Mouse (Mus musculus) forebrain, embryonic 16.5 days (tissue): ENCODE data around the gene Commd7. TPM values are rescaled to one million over a fixed set of nuclear protein-coding genes. Genes with fewer than 3 reads are reported as not detected.
"Not testable (repeated sequence)": the region's sequence is repeated elsewhere in the genome, so short reads cannot be mapped to it uniquely, and the experiment has no call there.

Experiments used
- ATAC-seq: fragments of 200-750 bp; cut with Nextera tagmentation; 2 replicates; pipeline ENCODE4 v1.8.0; 2017; ENCODE audit warnings: mild to moderate bottlenecking, moderate library complexity
- H3K27ac ChIP-seq: fragments of 300-500 bp; sonication (generic); 2 replicates; pipeline ENCODE4 v1.5.1; 2014; ENCODE audit warnings: low read length, control low read depth
- H3K27me3 ChIP-seq: fragments of 300-500 bp; sonication (generic); replicated peaks from 2 replicates; pipeline ENCODE4 v1.6.1; 2014; ENCODE audit warnings: low read length; ENCODE audit not compliant: control insufficient read depth, insufficient read depth
- H3K36me3 ChIP-seq: fragments of 300-500 bp; sonication (generic); 2 replicates; pipeline ENCODE4 v1.6.1; 2014; ENCODE audit not compliant: control insufficient read depth, insufficient read depth
- H3K4me1 ChIP-seq: fragments of 300-500 bp; sonication (generic); replicated peaks from 2 replicates; pipeline ENCODE4 v1.6.1; 2014; ENCODE audit warnings: low read length; ENCODE audit not compliant: control insufficient read depth, insufficient read depth
- H3K4me2 ChIP-seq: fragments of 300-500 bp; sonication (generic); 2 replicates; pipeline ENCODE4 v1.6.1; 2014; ENCODE audit warnings: mild to moderate bottlenecking, low read length, control low read depth
- H3K4me3 ChIP-seq: fragments of 300-500 bp; sonication (generic); replicated peaks from 2 replicates; pipeline ENCODE4 v1.5.1; 2014; ENCODE audit warnings: mild to moderate bottlenecking, low read length, control low read depth
- H3K9ac ChIP-seq: fragments of 300-500 bp; sonication (generic); replicated peaks from 2 replicates; pipeline ENCODE4 v1.6.1; 2014; ENCODE audit warnings: low read depth, low read length, control low read depth
- H3K9me3 ChIP-seq: fragments of 300-500 bp; sonication (generic); 2 replicates; pipeline ENCODE4 v1.6.1; 2016; ENCODE audit warnings: low read length; ENCODE audit not compliant: control insufficient read depth
- WGBS: fragments of 180-500 bp; shearing (Covaris S2); extraction: QIAGEN DNeasy Blood & Tissue Kit; methylation state at CpG from one replicate; pipeline ENCODE4 v1.1.7; 2014; 5-methylcytosine and 5-hydroxymethylcytosine counted together
- polyA plus RNA-seq: library from polyadenylated mRNA; unstranded; fragments of >200 nt; fragmentation: Nextera tagmentation; extraction: Ambion mirVana; gene quantifications from 2 replicates; pipeline ENCODE4 v1.2.1, GENCODE M21; 2015

The Commd7 gene
- polyA plus RNA-seq, 1 experiment from 2014 or later = 108 TPM

DNA sequence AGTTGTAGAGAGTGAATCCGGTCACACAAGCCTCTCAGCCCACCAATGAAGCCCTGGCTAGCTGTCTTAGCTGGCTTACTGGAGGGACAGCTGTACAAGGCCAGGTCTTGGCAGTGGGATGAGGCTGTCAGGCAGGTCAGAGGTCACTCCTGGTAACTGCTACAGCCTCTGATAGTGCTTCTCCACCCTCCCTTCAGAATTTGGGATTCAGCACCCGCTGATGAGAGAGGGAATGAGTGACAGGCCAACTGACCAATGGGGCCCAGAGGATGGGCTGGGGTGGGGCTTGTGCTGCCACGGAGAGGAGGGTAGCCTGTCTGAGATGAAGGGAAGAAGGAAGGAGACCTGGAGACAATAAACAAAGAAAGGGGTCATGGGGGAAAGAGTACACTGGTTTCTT lies 28.0 kb upstream of the Commd7 start:
- 57% methylated on average over 3 of the region's 3 CpGs for WGBS
- Histone ChIP-seq H3K4me3 (no peak overlapping the region), H3K27ac (no peak overlapping the region), H3K4me2 (no peak overlapping the region), H3K9ac (no peak overlapping the region), H3K36me3 (no peaks in the 10 kb centered on the region), H3K4me1 (no peaks in the 10 kb centered on the region), H3K9me3 (no peaks in the 10 kb centered on the region), H3K27me3 (no peaks in the 10 kb centered on the region)
- no peak for ATAC-seq

DNA sequence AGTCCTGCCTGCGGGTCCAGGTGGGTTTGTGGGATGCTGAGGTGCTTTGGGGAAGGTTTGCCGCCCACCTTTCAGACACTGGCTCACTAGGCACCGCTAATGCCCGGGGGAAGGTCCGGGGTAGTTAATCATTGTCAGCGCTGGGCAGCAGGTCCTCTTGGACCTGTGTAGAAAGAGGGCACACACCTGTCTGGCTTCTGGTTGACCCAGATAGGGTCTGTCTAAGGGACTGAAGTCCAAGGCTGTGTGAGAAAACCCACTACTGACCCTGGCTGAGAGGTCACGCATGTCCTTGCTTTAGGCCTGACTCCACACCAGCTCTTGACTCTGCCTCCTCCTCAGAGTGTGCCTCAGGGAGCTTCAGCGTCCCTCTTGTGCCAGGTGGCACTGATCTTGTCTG lies 25.1 kb upstream of the Commd7 start:
- not testable (repeated sequence) for H3K4me2 ChIP-seq, H3K27me3 ChIP-seq, H3K27ac ChIP-seq, H3K9ac ChIP-seq, H3K4me1 ChIP-seq, ATAC-seq, H3K9me3 ChIP-seq, H3K4me3 ChIP-seq, H3K36me3 ChIP-seq
- 90% methylated on average over 6 of the region's 8 CpGs for WGBS

DNA sequence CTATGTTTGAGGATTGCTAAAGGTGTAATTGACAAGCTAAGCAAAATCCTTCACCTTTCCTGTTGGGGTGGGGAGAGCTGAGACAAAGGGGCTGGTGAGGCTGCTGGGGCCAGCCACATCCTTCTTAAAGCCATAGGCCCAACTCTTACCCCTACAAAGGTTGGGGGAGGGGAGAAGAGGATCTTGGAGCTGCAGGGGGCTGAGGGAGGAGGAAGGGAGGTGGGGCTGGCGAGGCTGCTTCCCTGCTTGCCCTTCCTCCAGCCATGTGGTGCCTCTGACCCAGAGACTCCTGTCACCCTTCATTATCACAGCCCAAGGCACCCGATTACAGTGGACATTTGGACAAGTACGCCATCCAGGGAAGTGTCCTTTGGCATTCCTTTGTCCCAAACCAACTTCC lies 19.1 kb upstream of the Commd7 start:
- Histone ChIP-seq H3K9me3 (no peaks in the 10 kb centered on the region), H3K27me3 (no peaks in the 10 kb centered on the region), H3K4me3 (no peak overlapping the region), H3K4me2 (no peak overlapping the region), H3K9ac (no peak overlapping the region), H3K27ac (no peak overlapping the region), H3K4me1 (peaks cover 12% of the 10 kb centered on the region), H3K36me3 (no peaks in the 10 kb centered on the region)
- ATAC-seq = no peak
- WGBS = 43% methylated on average over 3 of the region's 3 CpGs

DNA sequence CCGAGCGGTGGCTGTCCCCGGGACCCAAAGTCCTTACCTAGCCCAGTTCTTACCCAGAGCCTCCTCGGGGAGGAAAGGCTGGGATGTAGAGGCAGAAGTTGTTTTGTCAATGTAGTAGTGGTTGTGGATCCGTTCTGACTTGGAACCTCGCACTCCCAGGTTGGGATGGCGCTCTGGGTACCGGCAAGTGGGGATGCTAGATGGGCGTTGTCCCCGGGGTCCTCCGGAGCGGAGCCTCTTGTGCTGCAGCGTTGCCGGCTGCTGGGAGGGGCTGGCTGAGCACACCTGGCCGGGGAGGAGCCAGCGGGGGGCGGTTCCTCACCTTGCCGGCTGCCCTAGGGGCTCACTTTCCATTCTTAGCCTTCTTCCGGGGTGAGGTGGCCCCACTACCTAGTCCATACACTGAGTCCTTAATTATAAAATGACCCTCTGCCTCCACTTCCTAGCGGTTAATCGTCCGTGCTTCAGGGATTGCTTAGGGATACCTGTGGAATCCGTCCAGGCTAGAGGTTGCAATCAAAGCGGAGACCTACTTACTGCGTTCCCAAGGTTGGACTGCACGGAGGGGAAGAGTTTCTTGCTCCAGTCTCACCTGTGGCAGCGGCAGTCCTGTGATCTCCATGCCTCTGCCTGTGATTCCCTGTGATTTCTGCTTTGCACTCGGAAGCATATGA lies 17.6 kb upstream of the Commd7 start:
- Histone ChIP-seq H3K4me3 (peak overlapping the region; percentile 60), H3K4me1 (peaks cover 12% of the 10 kb centered on the region), H3K36me3 (no peaks in the 10 kb centered on the region), H3K4me2 (peak overlapping the region; percentile 73), H3K9me3 (no peaks in the 10 kb centered on the region), H3K27me3 (no peaks in the 10 kb centered on the region), H3K9ac (peak overlapping the region; percentile 72), H3K27ac (no peak overlapping the region)
- ATAC-seq = 0 out of 2 replicates have a peak, but pooled peaks have one; percentile 9
- WGBS = 2% methylated on average over 28 of the region's 28 CpGs

DNA sequence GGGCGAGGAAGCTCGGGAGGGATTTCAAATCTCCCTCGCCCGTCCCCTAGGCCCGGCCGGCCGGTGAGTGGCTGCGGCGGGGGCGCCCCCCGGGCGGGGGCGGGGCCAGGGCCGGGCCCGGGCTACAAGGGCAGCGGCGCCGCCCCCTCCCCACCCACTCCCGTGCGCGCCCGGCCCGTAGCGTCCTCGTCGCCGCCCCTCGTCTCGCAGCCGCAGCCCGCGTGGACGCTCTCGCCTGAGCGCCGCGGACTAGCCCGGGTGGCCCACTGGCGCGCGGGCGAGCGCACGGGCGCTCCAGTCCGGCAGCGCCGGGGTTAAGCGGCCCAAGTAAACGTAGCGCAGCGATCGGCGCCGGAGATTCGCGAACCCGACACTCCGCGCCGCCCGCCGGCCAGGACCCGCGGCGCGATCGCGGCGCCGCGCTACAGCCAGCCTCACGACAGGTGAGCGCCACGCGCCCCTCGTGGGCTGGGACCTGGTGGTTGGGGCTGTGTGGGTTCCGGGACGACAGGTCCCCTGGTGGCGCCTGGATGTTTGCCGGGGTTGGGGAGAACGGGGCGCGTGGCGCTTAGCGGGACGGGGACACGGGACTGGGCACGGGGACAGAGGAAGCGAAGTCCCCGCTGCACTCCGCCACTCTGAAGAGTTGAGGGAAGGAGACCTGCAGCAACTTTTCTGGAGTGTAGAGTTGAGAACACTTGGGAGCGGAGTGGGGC lies 16.9 kb upstream of the Commd7 start, which contains the start of gene Dnmt3b:
TSS of gene Dnmt3b (plus strand) at position 153 of the 716 bp plus-strand sequence.
- no peaks in the 10 kb centered on the region for H3K27me3 ChIP-seq
- peak within 1 kb of the TSS; percentile 60 for H3K4me3 ChIP-seq
- ATAC-seq = peak; percentile 92
- H3K4me2 ChIP-seq = peak within 1 kb of the TSS; percentile 73
- under 1% methylated on average over 75 of the region's 93 CpGs for WGBS
- peaks cover 12% of the 10 kb centered on the region for H3K4me1 ChIP-seq
- H3K36me3 ChIP-seq = no peaks in the 10 kb centered on the region
- H3K9ac ChIP-seq = peak within 1 kb of the TSS; percentile 72
- no peaks in the 10 kb centered on the region for H3K9me3 ChIP-seq
- H3K27ac ChIP-seq = no peak within 1 kb of the TSS

DNA sequence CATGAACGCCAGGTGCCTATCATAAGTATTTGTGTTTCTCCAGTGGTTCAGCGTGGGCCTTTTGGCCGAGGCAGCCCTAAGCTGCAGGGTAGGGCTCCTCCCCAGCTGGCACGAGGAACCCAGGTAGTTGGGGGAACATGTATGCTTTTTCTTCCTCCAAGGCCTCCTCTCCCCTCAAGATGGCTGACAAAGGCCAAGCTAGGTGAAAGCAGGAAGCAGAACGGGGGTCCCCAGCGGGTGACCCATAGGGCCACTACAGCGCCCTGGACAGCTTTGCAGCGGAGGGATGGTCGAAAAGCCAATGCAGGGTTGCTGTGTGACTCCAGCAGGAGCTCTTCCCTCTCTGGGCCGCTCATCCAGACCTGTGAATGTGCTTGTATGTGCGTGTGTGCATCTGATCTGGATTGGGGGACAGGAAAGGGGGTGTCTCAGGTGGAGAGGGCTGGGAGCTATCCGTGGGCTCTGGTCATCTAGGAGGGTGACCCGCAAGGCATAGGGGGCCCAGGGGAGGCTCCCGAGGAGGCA lies 16.3 kb upstream of the Commd7 start:
- 23% methylated on average over 14 of the region's 14 CpGs for WGBS
- Histone ChIP-seq H3K4me3 (peak overlapping the region; percentile 60), H3K4me1 (peaks cover 12% of the 10 kb centered on the region), H3K9ac (peak overlapping the region; percentile 72), H3K27me3 (no peaks in the 10 kb centered on the region), H3K36me3 (no peaks in the 10 kb centered on the region), H3K27ac (no peak overlapping the region), H3K9me3 (no peaks in the 10 kb centered on the region), H3K4me2 (peak overlapping the region; percentile 73)
- peak; percentile 2; the same call in 1 of the 2 replicates for ATAC-seq

DNA sequence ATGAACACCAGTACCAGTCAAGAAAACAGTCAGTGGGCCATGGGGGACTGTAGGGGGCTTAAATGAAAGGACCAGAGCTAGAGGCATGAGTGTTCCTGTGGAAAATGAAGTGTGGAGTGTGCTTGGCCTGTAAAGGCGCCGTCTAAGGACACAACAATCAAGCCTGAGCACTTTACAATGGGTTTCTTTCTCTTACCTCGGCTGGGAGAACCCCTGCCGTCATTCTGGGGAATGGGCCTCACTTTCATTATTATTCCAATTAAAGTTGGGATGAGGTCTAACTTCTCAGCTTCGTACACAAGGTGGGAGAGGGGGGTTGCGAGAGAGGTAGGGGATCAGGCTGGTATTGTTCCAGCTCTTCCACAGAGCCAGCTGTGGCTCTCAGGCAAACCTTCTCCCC lies 10.4 kb upstream of the Commd7 start:
- no peaks in the 10 kb centered on the region for H3K4me1 ChIP-seq
- no peak overlapping the region for H3K27ac ChIP-seq
- H3K36me3 ChIP-seq = no peaks in the 10 kb centered on the region
- no peak overlapping the region for H3K4me3 ChIP-seq
- H3K27me3 ChIP-seq = no peaks in the 10 kb centered on the region
- no peak overlapping the region for H3K4me2 ChIP-seq
- no peak overlapping the region for H3K9ac ChIP-seq
- 8% methylated on average over 6 of the region's 6 CpGs for WGBS
- no peak for ATAC-seq
- H3K9me3 ChIP-seq = no peaks in the 10 kb centered on the region

DNA sequence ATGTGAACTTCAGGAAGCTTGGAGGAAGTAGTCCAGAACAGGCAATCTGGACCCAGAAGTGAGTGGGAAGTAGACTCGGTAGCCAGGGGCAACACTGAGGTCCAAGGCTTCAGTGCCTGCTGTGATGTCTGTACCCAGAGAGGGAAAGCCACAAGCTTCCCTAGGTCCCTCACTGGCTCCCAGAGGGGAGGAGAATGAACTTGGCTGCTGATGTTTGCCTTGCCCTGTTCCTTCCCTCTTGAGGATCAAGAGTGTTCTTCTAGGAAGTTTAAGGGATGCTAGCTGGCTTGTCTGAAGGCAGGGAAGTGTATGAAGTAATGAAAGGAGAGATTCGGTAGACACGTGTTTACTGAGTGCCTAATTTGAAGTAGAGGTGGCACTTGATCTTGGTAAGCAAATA lies 9.9 kb upstream of the Commd7 start:
- H3K4me2 ChIP-seq = no peak overlapping the region
- WGBS = 10% methylated on average over 3 of the region's 3 CpGs
- no peak overlapping the region for H3K4me3 ChIP-seq

DNA sequence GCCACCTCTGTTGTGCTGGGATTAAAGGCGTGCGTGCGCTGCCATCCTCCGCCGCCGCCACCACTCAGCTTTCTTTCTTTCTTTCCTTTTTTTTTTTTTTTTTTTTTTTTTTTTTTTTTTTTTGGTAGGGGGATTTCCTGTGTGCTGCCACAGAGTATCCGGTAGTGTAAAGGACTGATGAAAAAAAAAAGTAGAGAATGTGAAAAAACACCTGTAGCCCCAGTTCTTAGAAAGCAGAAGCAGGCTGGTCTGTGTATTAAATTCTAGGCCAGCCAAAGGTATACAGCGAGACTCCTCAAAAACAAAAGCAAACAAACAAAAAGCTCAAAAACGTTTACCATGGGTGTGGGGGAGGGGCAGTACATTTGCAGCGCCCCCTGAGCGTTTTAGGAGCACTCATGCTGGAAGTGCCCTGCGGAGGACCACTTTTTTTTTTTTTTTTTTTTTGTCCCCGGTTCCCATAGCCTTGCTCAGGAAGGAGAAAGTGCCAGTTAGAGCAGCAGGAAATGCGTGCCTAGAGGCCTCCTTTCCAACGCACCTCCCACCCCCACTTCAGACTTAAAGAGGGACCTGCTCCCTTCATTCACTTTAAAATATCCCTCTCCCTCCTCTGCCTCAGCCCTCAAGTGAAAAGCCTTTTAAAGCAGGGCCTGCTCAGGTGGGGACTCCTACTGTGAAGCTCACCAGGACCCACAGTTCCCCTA lies 6.5 kb upstream of the Commd7 start:
- H3K4me1 ChIP-seq = no peaks in the 10 kb centered on the region
- 17% methylated on average over 15 of the region's 15 CpGs for WGBS
- H3K36me3 ChIP-seq = no peaks in the 10 kb centered on the region
- ATAC-seq = no peak
- no peaks in the 10 kb centered on the region for H3K9me3 ChIP-seq
- H3K9ac ChIP-seq = no peak overlapping the region
- no peak overlapping the region for H3K27ac ChIP-seq
- no peak overlapping the region for H3K4me2 ChIP-seq
- H3K27me3 ChIP-seq = no peaks in the 10 kb centered on the region
- no peak overlapping the region for H3K4me3 ChIP-seq

More for the DNA sequence above, 9.9 kb upstream of the Commd7 start:
- H3K4me1 ChIP-seq = no peaks in the 10 kb centered on the region
- no peaks in the 10 kb centered on the region for H3K27me3 ChIP-seq
- no peak overlapping the region for H3K27ac ChIP-seq
- no peak overlapping the region for H3K9ac ChIP-seq
- no peaks in the 10 kb centered on the region for H3K36me3 ChIP-seq
- no peak for ATAC-seq
- H3K9me3 ChIP-seq = no peaks in the 10 kb centered on the region
